Mouse (Mus musculus) lung, postnatal 14 days (tissue): ENCODE results near the gene Fzd1.

Source experiments
- DNase-seq: peaks from one replicate; pipeline ENCODE4 v3.0.0; 2021

Fzd1 gene

DNA sequence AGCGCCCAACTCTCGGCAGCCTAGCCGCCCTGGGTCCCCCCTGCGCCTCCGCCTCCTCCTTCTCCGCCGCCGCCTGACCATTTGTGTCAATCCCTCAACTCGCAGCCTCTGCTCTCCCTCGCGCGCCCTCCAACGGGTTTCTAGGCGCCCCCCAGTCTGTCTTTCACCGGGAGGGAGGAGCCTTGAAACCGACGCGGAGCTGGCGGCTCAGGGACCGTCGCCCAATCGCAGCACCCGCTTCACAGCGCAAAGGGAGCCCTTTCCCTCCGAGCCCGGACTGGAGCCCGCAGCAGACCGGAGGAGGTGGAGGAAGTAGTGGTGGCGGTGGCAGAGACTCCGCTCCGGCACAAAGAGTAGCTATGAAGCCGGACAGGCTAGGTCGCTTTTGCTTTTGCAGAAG is at the start of gene Fzd1:
Gene Fzd1 (minus strand): TSS at position 134 of the 400 bp plus-strand sequence.
- peak; percentile 92 for DNase-seq

DNA sequence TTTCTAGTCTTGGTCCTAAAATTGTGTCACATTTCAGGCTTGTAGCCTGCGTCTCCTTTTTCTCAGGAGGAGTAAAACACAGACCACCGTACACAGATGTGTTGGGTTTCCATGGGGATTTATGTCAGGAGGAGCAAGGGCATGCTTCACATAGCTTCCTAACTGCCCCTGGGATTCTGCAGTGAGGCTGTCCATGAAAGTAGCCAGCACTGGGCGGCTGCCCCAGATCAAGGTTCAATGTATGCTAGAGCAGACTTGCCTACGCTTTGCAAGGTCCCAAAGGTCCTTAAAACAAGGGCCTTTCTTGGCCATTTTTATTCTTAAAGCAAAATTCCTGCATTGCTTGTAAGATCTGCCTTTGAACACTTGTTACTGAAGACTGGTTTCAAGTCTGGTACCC is 47.4 kb upstream of the Fzd1 start:
- DNase-seq = no peak

GRCm38 (mm10) chr5:4803708-4804107 is 45.9 kb upstream of the Fzd1 start:
- DNase-seq = no peak

DNA sequence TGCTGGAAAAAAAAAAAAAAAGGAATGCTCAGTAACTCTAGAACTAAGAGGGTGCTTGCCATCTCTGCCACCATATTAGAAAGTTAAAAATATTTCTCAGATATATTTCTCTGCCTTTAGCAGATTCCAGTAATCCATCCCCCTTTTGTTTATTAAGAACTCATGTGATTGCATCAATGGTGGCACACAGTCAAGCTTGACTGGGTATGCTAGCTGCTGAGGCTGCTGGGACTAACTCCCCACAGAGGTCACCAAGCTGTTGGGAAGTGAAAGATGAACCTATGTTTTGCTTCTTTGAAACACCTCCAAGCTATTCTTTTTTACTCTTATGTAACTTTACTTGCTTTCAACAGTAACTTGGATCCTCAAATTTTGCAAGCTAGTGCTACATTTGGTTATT is 44.1 kb upstream of the Fzd1 start:
- DNase-seq = no peak

- DNase-seq = no peak
Measured at GRCm38 (mm10) chr5:4801096-4801850, 43.4 kb upstream of the Fzd1 start.

DNA sequence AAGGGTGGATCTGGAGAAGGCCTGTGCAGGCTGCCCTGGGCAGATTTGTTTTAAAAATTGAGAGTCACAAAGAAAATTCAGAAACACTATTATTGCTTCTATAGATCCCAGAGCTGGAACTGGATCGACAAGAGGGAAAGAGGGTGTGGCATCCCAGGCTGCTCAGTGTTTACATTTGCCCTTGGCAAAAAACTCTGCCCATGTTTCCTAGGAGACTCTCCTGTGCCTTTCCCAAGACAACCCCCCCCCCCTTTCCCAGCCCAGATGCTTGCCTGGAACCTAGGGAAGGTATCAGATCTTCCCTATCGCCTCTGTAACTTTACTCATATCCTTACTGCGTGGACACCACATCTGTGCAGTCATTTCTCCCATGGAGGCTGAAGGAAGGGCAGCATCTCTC is 33.4 kb upstream of the Fzd1 start:
- DNase-seq = no peak

DNA sequence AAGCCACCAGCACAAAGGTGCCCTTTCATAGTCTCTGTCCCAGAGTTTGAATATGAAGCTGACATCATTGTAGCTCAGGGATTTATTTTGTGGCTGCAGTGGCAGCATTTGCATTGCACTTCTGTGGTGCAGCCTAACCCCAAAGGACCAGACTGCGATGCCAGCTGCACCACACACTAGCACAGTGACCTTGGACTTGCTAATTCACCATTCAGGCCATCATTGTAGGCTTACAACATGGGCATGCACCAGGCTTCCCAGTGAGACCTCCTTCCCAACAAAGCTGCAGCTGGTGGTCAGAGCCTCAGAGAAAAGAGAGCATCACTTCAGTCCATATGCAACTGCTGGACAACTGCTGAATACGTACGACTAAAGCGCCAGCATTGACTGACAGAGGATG is 32.4 kb upstream of the Fzd1 start:
- no peak for DNase-seq

DNA sequence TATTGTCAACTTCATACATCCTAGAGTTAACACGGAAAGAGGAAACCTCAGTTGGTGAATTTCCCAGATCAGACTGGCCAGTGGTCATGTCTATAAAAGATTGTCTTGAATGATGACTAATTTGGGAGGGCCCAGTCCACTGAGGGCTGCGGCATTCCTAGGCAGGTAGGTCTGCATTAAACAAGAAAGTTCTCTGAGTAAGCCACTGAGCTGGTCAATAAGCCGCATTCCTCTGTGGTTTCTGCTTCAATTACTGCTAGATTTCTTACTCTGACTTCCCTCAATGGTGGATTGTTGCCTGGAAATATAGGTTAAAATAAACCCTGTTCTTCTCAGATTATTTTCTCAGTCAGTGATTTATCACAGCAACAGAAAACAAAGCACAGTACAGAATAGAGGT is 30.6 kb upstream of the Fzd1 start:
- DNase-seq = no peak

- DNase-seq = no peak
Measured at GRCm38 (mm10) chr5:4786816-4787215, 29.0 kb upstream of the Fzd1 start.

- DNase-seq = no peak
Measured at GRCm38 (mm10) chr5:4778274-4778673, 20.4 kb upstream of the Fzd1 start.

DNA sequence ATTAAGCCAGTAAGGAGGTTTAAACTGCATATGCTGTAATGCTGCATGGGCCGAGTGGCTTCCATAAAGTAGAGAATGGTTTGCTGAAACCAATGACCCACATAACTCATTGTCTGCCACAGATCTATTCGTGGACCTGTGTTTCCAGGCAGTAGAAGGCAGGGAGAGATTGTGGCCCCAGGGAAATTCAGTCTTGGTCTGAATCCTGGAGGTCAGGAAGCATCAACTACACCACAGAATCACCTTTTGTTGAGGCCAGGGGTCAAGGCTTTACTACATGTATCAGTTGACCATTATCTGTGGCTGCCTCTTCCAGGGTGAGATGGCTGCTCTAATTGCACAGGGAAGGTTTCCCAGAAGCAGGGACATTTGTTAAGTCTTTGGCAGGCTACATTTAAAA is 18.7 kb upstream of the Fzd1 start:
- no peak for DNase-seq

GRCm38 (mm10) chr5:4773090-4773772 is 15.4 kb upstream of the Fzd1 start:
- no peak for DNase-seq

GRCm38 (mm10) chr5:4770609-4771008 is 12.8 kb upstream of the Fzd1 start:
- DNase-seq = no peak

DNA sequence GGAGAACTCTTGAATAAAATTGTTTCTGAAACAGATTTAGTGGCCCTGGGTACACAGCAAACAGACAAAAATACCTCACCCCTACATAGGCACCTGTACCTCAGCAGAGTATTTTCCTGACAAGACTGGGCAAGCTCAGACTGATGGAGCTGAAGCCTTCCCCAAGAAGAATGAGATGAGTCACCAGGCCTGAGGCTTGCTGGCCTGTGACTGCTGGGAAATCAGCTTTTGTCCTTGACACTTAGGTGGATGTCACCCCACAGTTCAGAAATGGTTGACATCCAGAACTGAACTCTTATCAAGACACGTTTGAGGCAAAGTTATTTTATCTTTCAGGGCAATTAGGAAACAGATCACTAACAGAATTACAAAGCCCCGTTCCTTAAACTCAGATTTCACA is 10.1 kb upstream of the Fzd1 start:
- DNase-seq = no peak

GRCm38 (mm10) chr5:4766719-4767118 is 8.9 kb upstream of the Fzd1 start:
- no peak for DNase-seq

GRCm38 (mm10) chr5:4761891-4762290 is 4.1 kb upstream of the Fzd1 start:
- no peak for DNase-seq

GRCm38 (mm10) chr5:4758331-4759080 is 671 bp upstream of the Fzd1 start:
- DNase-seq = no peak

GRCm38 (mm10) chr5:4756871-4757711 is 744 bp downstream of the Fzd1 start:
- peak; percentile 66 for DNase-seq

GRCm38 (mm10) chr5:4756001-4756681 is 1.7 kb downstream of the Fzd1 start:
- peak; percentile 49 for DNase-seq

DNA sequence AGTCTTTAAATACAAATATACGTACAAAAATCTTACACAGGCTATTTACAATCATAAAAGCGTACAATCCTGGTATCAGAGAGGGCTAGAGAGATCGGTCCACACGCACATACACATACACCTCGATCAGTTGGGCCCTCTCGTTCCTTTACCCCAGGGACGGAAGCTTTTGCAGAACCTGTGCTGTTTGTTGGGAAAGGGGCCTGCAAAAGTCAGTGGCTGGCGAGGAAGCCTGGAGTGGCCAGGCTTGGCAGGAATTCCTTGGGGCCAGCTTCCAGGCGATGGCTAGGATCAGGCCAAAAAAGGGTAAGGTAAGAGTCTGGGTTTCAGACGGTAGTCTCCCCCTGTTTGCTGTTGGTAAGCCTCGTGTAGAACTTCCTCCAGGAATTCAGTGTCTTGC is 2.5 kb downstream of the Fzd1 start:
- DNase-seq = no peak

DNA sequence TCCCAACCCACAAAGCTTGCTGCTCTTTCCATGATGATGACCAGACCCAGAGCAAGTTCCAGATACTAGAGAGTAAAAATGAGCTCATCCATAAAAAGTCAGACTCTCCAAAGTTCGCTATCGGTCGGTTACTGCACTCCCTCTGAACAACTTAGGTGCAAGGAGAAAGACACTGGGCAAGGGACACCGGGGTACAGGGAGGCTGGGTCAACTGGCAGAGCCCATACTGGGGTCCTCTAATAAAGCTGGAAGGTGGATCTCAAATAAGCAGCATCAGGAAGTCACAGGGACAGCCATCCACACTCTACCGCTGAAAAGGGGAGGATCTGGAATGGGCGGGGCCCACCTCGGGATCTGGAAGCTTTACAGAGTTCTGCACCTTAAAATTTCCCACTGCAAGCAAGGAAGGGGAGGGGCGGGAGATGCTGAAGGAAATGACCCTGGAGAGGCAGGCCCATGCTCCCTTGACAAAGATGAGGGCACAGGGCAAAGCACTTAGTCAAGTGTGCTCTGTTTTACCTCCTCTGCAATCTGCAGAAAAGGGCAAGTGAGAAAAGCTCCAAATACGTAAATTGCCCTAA is 3.0 kb downstream of the Fzd1 start:
- no peak for DNase-seq

DNA sequence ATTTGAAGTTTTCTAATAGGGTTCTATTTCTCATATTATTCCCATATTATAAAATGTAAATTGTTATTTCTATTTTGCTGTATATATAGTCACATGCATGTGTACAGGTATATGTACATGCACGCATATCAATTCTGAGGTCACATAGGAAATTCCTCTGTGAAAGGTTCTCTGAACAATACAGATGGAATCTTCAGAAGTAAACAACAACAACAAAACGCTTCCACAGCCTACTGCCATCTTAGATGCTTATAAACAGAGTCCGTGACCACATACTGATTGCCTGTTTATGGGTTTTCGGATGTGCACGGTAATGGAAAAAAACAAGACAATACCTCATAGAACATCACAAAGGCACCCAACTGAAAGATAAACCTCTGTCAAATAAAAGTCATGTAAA is 4.7 kb downstream of the Fzd1 start:
- no peak for DNase-seq
